Mouse (Mus musculus) lung, adult 2 months (tissue): Measurements from ENCODE around the gene Apbb2.

ENCODE experiments used
- CTCF ChIP-seq: fragments of 200-500 bp; IDR thresholded peaks from 2 replicates; pipeline ENCODE4 v1.5.1; 2011; ENCODE audit warnings: mild to moderate bottlenecking, low read length, control low read depth; ENCODE audit not compliant: insufficient read depth
- POLR2A ChIP-seq: fragments of 200-500 bp; IDR thresholded peaks from 2 replicates; pipeline ENCODE4 v1.6.1; 2011; ENCODE audit warnings: low read depth, mild to moderate bottlenecking, control low read depth, low read length, borderline replicate concordance; ENCODE audit errors: extremely low read depth

DNA sequence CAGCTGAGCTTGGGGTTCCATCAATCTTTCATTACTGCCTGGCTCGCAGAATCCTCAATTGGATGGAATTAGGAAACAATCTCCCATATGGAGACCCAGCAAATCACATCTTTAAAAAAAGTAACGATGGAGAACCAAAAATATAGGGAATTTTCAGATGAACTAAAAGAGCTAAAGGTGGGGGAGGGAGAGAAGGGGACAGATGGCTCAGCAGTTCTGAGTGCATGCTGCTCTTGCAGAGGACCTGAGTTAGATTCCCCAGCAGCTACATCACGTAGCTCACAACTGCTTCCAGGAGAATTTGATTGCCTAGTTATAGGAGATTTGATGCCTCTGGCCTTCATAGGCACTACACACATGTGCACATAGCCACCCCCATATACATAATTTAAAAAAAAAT lies 263.4 kb downstream of the Apbb2 start:
- TF ChIP-seq POLR2A = no peak
- no peak for TF ChIP-seq CTCF
